Mouse (Mus musculus): ENCODE results near the gene Pgam2.

DNA sequence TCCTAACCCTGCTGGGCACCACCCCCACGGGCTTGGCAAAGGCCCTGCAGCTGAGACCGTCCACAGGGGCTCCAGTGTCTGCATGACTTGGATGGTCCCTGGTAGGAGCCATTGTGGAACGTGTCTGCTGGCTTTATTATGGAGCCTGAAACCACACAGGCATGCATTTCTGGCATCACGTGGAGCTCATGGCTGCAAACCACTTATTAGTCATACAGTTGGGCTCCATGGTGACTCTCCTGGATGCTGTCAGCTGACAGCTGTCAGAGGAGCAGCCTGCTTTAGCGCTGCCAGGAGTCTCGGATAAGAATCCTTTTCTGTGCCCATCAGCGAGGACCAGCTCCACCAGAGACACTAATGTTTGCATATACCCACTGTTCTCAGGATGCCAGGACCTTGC lies 7.8 kb downstream of the Pgam2 start:
- no peak for TF ChIP-seq CTCF (IDR thresholded peaks at IDR 0.05; ENCODE audit: extremely low read depth, insufficient read length, insufficient replicate concordance, low read depth, low read length)
- no peak for TF ChIP-seq POLR2A (IDR thresholded peaks at IDR 0.05; ENCODE audit: low read depth, low read length)
